Mouse (Mus musculus): ENCODE results near the gene Wasf1. TPM values are rescaled to one million over a fixed set of nuclear protein-coding genes. Genes with fewer than 3 reads are reported as not detected.

The Wasf1 gene
- polyA plus RNA-seq, 1 experiment from 2014 or later: 14.8 TPM

Other genes with a start within 250 kb of the Wasf1 start
- gene Mettl24, start 200.2 kb upstream of the Wasf1 start, polyA plus RNA-seq (2015; fragmentation: Nextera tagmentation; extraction: Ambion mirVana): 4.2 and 4.3 TPM in 2 replicates
- 26.8 and 29.7 TPM in 2 replicates for gene Cdc40, start 164 bp upstream of the Wasf1 start, polyA plus RNA-seq (2015; fragmentation: Nextera tagmentation; extraction: Ambion mirVana)
- not detected in 2 replicates for gene Gpr6, start 188.8 kb downstream of the Wasf1 start, polyA plus RNA-seq (2015; fragmentation: Nextera tagmentation; extraction: Ambion mirVana)

Measured in intestine, embryonic 15.5 days (tissue).